In genomic region chr16:53073856-53074568, GRCm38 (mm10) we compare ENCODE assay signal across 13 mouse cellular contexts.
A peak's percentile ranks its signal among the peaks of the same experiment; 100 is the strongest.
DNase-seq lines count a peak whose midpoint lies in the region; ATAC-seq and TF ChIP-seq lines count a peak whose summit lies in the region.
"Had no signal": no experiment of that assay in that cellular context is flagged by ENCODE, and none has a peak within 500 bp of the region (broad histone marks: within the 10 kb centered on the region; RNA-seq: fewer than 3 reads in every experiment).

No protein-coding gene starts in this region.

- no peaks in the 10 kb centered on the region for H3K27me3 ChIP-seq in forebrain, embryonic 14.5 days (replicated peaks; ENCODE audit: control insufficient read depth, insufficient read depth, low read length)
- H3K27me3 ChIP-seq in forebrain, postnatal 0 days (ENCODE audit: insufficient read depth, low read length) = no peaks in the 10 kb centered on the region
- H3K27me3 ChIP-seq: CH12.LX; liver, embryonic 13.5 days had no signal

- TF ChIP-seq CTCF in forebrain, postnatal 0 days (IDR thresholded peaks at IDR 0.05; ENCODE audit: low read depth) = no peak

- peak; percentile 3 for DNase-seq in layer of hippocampus, adult 11-12 months (ENCODE audit: low spot score)
- DNase-seq in layer of hippocampus, adult 9-10 months (ENCODE audit: low spot score) = no peak
- DNase-seq in forebrain, embryonic 14.5 days (ENCODE audit: low spot score) = peak; percentile 89
- peak; percentile 77 for DNase-seq in forebrain, postnatal 0 days
- peak; percentile 9 to 60 for DNase-seq in layer of hippocampus, postnatal 14 days (ENCODE audit: low spot score in 2 of 2)
- no peak for DNase-seq in gastrocnemius, postnatal 14 days
- no peak for DNase-seq in urinary bladder, postnatal 4 days (ENCODE audit: low spot score in 2 of 2)
- DNase-seq: kidney, postnatal 10 days; liver, embryonic 13.5 days; lung, postnatal 36 days had no signal

- no peak overlapping the region; the same call in 1 of the 2 replicates for H3K4me2 ChIP-seq in forebrain, embryonic 14.5 days (ENCODE audit: low read length)
- H3K4me2 ChIP-seq in forebrain, postnatal 0 days (ENCODE audit: low read depth) = peak overlapping the region; percentile 28
- H3K4me2 ChIP-seq: liver, embryonic 13.5 days had no signal

- no peak overlapping the region for H3K4me3 ChIP-seq in forebrain, embryonic 14.5 days (ENCODE audit: low read depth, low read length)
- no peak overlapping the region for H3K4me3 ChIP-seq in forebrain, postnatal 0 days (ENCODE audit: low read depth, low read length)
- H3K4me3 ChIP-seq: erythroblast, embryonic 14.5 days; liver, embryonic 13.5 days had no signal

- no peaks in the 10 kb centered on the region for H3K9me3 ChIP-seq in forebrain, embryonic 14.5 days (replicated peaks; ENCODE audit: control insufficient read depth, low read length)
- H3K9me3 ChIP-seq in forebrain, postnatal 0 days (ENCODE audit: low read length) = no peaks in the 10 kb centered on the region
- H3K9me3 ChIP-seq: liver, embryonic 13.5 days had no signal

- no peaks in the 10 kb centered on the region for H3K36me3 ChIP-seq in forebrain, embryonic 14.5 days (ENCODE audit: control insufficient read depth, insufficient read depth, low read length)
- H3K36me3 ChIP-seq in forebrain, postnatal 0 days (ENCODE audit: insufficient read depth) = no peaks in the 10 kb centered on the region
- H3K36me3 ChIP-seq: liver, embryonic 13.5 days had no signal

- peak; percentile 90 for ATAC-seq in forebrain, embryonic 14.5 days
- ATAC-seq in forebrain, postnatal 0 days = peak; percentile 78
- ATAC-seq: intestine, embryonic 16.5 days had no signal

- H3K9ac ChIP-seq in forebrain, embryonic 14.5 days (ENCODE audit: low read length) = no peak overlapping the region
- no peak overlapping the region for H3K9ac ChIP-seq in forebrain, postnatal 0 days
- H3K9ac ChIP-seq: liver, embryonic 13.5 days had no signal

- 30% methylated on average over 6 of the region's 6 CpGs for WGBS in forebrain, embryonic 14.5 days
- 35% methylated on average over 6 of the region's 6 CpGs for WGBS in forebrain, postnatal 0 days

- peaks cover 4% of the 10 kb centered on the region; the same call in 1 of the 2 replicates for H3K4me1 ChIP-seq in forebrain, embryonic 14.5 days (ENCODE audit: control insufficient read depth, insufficient read depth, low read length)
- H3K4me1 ChIP-seq in forebrain, postnatal 0 days (ENCODE audit: insufficient read depth) = no peaks in the 10 kb centered on the region
- H3K4me1 ChIP-seq: liver, embryonic 13.5 days had no signal

- H3K27ac ChIP-seq in forebrain, embryonic 14.5 days (ENCODE audit: low read depth, low read length) = peak overlapping the region; percentile 72
- H3K27ac ChIP-seq in forebrain, postnatal 0 days (ENCODE audit: low read depth, low read length) = 0 out of 2 replicates have a peak overlapping the region, but pooled peaks have one; percentile 3
- H3K27ac ChIP-seq: liver, embryonic 13.5 days had no signal

- intact Hi-C loops in gastrocnemius, postnatal 14 days (cut with DNase I; ENCODE audit: low total_unique reads) = no loop called here

Comparison
In these comparisons a context has a peak if more than half of its experiments do, and no peak if none do; other contexts are left out.
1. DNase-seq: peak in layer of hippocampus, adult 11-12 months (single experiment), forebrain, embryonic 14.5 days (single experiment), forebrain, postnatal 0 days (single experiment) and layer of hippocampus, postnatal 14 days (2 of 2); none in layer of hippocampus, adult 9-10 months (single experiment), gastrocnemius, postnatal 14 days (single experiment) and urinary bladder, postnatal 4 days (0 of 2).